Mouse (Mus musculus) embryonic fibroblast, embryonic 13.5 days (primary cell): ENCODE measurements around the gene Lsmem1.

Experiments used
- CTCF ChIP-seq: IDR thresholded peaks from 2 replicates; pipeline ENCODE4 v1.5.1; 2011; ENCODE audit warnings: mild to moderate bottlenecking, control low read depth, low read length, moderate library complexity, borderline replicate concordance; ENCODE audit not compliant: insufficient read depth
- POLR2A ChIP-seq: IDR thresholded peaks from 2 replicates; pipeline ENCODE4 v1.6.1; 2011; ENCODE audit warnings: low read depth, mild to moderate bottlenecking, control low read depth, low read length, moderate library complexity

DNA sequence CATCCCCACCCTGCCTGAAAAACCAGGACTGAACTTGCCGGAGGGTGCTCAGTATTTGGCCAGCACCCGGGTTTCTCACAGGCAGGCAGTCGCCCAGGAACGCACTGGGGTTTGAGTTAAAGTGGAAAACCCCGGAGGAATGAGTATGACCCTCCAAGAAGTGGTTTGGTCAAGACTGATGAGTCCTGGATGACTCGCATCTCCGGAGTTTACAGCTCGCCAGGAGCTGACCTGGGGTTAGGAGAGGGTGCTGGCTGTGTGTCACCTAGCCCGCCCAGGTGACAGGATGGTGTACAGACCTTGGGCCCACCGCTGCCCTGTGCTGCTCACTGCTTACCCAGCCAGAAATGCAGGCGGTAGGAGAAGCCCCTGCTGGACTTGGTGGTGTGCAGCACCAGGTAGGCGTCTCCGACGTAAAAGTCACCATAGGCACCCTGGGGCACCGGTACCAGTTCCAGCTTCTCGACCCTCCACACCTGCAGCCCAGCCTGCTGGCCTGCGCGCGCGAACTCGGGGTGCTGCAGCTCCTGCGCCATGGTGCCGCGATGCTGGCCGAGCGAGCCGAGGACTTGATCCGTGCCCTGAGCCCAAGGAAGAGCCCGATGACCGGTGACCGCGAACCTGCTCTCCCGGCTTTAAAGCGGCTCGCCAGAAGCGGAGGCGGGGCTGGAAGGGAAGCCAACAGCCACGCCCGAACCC is 65.6 kb downstream of the Lsmem1 start, which contains the start of gene Scin:
- no peak for TF ChIP-seq CTCF
- no peak for TF ChIP-seq POLR2A
